Mouse (Mus musculus): ENCODE results near the gene Dpt. TPM values are rescaled to one million over a fixed set of nuclear protein-coding genes. Genes with fewer than 3 reads are reported as not detected.
A peak's percentile ranks its signal among the peaks of the same experiment; 100 is the strongest.

Dpt gene
- 0.15 and 0.20 TPM in 2 replicates for polyA plus RNA-seq (2014; fragmentation: Nextera tagmentation; extraction: Ambion mirVana)

DNA sequence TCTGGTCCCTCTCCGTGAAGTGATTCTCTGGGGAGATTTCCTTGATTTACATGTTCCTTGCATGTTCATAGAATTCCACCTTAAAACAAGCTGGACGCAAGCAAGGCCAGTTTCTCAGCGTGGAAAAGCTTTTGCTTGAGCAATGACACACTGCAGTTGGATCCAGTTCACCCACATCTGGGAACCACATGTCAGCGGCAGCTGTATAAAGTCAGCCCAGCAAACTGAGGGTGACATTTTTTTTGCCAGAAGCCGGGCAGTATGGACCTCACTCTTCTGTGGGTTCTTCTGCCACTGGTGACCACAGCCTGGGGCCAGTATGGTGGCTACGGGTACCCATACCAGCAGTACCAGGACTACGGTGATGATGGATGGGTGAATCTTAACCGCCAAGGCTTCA is at the start of gene Dpt:
Gene Dpt, plus strand, starts transcription at position 174 of the 400 bp plus-strand sequence.
- 69% methylated on average over 8 of the region's 8 CpGs for WGBS
- Histone ChIP-seq H3K4me3 (ENCODE audit: low read depth, low read length) (no peak within 1 kb of the TSS), H3K27me3 (ENCODE audit: control insufficient read depth, insufficient read depth, low read length) (no peaks in the 10 kb centered on the region), H3K4me2 (ENCODE audit: low read depth, low read length) (no peak within 1 kb of the TSS), H3K9me3 (replicated peaks; ENCODE audit: control insufficient read depth, low read length) (no peaks in the 10 kb centered on the region), H3K4me1 (ENCODE audit: control insufficient read depth, insufficient read depth, low read length) (no peaks in the 10 kb centered on the region), H3K9ac (replicated peaks; ENCODE audit: low read length) (no peak within 1 kb of the TSS), H3K36me3 (replicated peaks; ENCODE audit: control insufficient read depth, insufficient read depth, low read depth, low read length) (no peaks in the 10 kb centered on the region), H3K27ac (replicated peaks; ENCODE audit: low read depth, low read length) (no peak within 1 kb of the TSS)
- 0 out of 2 replicates have a peak, but pooled peaks have one; percentile 44 for ATAC-seq (replicated peaks; ENCODE audit: insufficient number of reproducible peaks, low FRiP score, low TSS enrichment, low read depth)
- peak; percentile 50 for DNase-seq (ENCODE audit: low spot score)

DNA sequence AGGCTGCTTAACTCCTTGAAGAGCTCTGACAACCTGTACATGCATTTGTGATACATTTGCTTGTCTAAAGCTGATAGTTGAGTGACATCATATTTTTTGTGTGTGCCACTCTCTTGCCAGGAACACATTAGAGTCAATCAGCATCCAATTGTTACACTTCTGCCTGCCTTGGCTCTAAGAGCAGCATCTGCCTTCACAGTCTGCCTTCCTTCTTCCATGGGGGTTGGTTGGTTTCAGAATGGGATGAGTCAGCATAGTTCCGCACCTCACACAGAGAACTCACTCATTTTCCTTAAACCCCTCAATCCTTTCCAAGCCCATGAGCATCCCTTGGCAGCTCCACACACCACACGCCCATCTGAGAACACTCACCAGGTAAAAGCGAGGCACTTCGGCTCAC is 42.7 kb upstream of the Dpt start:
- Histone ChIP-seq H3K36me3 (replicated peaks; ENCODE audit: control insufficient read depth, insufficient read depth, low read depth, low read length) (no peaks in the 10 kb centered on the region), H3K27ac (replicated peaks; ENCODE audit: low read depth, low read length) (no peak overlapping the region), H3K4me1 (ENCODE audit: control insufficient read depth, insufficient read depth, low read length) (no peaks in the 10 kb centered on the region), H3K27me3 (ENCODE audit: control insufficient read depth, insufficient read depth, low read length) (no peaks in the 10 kb centered on the region), H3K9ac (replicated peaks; ENCODE audit: low read length) (no peak overlapping the region), H3K9me3 (replicated peaks; ENCODE audit: control insufficient read depth, low read length) (no peaks in the 10 kb centered on the region), H3K4me3 (ENCODE audit: low read depth, low read length) (no peak overlapping the region), H3K4me2 (ENCODE audit: low read depth, low read length) (no peak overlapping the region)
- ATAC-seq (replicated peaks; ENCODE audit: insufficient number of reproducible peaks, low FRiP score, low TSS enrichment, low read depth) = no peak
- no peak for DNase-seq (ENCODE audit: low spot score)
- 94% methylated on average over 4 of the region's 4 CpGs for WGBS

GRCm38 (mm10) chr1:164755671-164756070 is 40.8 kb upstream of the Dpt start:
- H3K9me3 ChIP-seq (replicated peaks; ENCODE audit: control insufficient read depth, low read length) = no peaks in the 10 kb centered on the region
- H3K4me3 ChIP-seq (ENCODE audit: low read depth, low read length) = no peak overlapping the region
- DNase-seq (ENCODE audit: low spot score) = no peak
- H3K9ac ChIP-seq (replicated peaks; ENCODE audit: low read length) = no peak overlapping the region
- H3K36me3 ChIP-seq (replicated peaks; ENCODE audit: control insufficient read depth, insufficient read depth, low read depth, low read length) = no peaks in the 10 kb centered on the region
- no peak overlapping the region for H3K27ac ChIP-seq (replicated peaks; ENCODE audit: low read depth, low read length)
- no peaks in the 10 kb centered on the region for H3K27me3 ChIP-seq (ENCODE audit: control insufficient read depth, insufficient read depth, low read length)
- H3K4me1 ChIP-seq (ENCODE audit: control insufficient read depth, insufficient read depth, low read length) = no peaks in the 10 kb centered on the region
- 65% methylated on average over 3 of the region's 3 CpGs for WGBS
- no peak overlapping the region for H3K4me2 ChIP-seq (ENCODE audit: low read depth, low read length)
- ATAC-seq (replicated peaks; ENCODE audit: insufficient number of reproducible peaks, low FRiP score, low TSS enrichment, low read depth) = no peak

DNA sequence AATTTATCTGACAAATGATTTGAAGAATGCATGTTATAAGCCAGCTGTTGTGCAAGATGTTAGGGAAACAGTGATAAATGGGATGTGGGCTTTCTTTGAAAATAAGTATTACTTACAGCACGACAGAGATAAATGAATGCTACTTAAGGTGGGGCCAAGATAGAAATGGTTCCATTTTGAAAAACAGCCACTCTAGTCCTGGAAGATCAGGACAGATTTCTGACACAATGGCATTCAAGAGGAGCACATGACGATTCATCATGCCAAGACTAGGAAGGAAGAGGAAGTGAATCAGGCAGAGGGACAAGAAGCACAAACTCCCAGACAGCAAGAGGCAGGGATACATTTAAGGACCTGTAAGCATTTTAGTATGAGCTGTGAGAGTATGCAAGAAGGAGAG is 39.5 kb upstream of the Dpt start:
- ATAC-seq (replicated peaks; ENCODE audit: insufficient number of reproducible peaks, low FRiP score, low TSS enrichment, low read depth) = no peak
- Histone ChIP-seq H3K4me3 (ENCODE audit: low read depth, low read length) (no peak overlapping the region), H3K9me3 (replicated peaks; ENCODE audit: control insufficient read depth, low read length) (no peaks in the 10 kb centered on the region), H3K4me2 (ENCODE audit: low read depth, low read length) (no peak overlapping the region), H3K27ac (replicated peaks; ENCODE audit: low read depth, low read length) (no peak overlapping the region), H3K4me1 (ENCODE audit: control insufficient read depth, insufficient read depth, low read length) (no peaks in the 10 kb centered on the region), H3K27me3 (ENCODE audit: control insufficient read depth, insufficient read depth, low read length) (no peaks in the 10 kb centered on the region), H3K9ac (replicated peaks; ENCODE audit: low read length) (no peak overlapping the region), H3K36me3 (replicated peaks; ENCODE audit: control insufficient read depth, insufficient read depth, low read depth, low read length) (no peaks in the 10 kb centered on the region)
- DNase-seq (ENCODE audit: low spot score) = no peak
- WGBS = 78% methylated on average over 2 of the region's 2 CpGs

DNA sequence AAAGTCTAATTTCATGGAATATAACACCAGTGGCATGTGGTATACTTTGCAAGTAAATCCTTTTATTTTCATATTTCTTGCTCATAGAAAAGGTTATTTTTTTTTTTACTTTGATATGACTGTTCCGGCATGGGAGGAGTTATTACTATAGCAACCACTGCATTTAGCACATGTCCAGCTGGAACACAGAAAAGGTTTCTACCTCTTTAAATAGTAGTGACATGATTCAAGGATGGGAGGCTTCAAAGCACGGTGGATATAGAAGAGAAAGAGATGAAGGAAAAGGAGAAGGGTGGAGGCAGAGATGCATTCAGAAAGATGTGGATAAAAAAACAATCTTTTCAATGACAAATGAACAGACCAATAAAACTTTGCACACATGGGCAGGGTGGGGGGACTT is 38.0 kb upstream of the Dpt start:
- no peaks in the 10 kb centered on the region for H3K27me3 ChIP-seq (ENCODE audit: control insufficient read depth, insufficient read depth, low read length)
- no peaks in the 10 kb centered on the region for H3K9me3 ChIP-seq (replicated peaks; ENCODE audit: control insufficient read depth, low read length)
- no peaks in the 10 kb centered on the region for H3K4me1 ChIP-seq (ENCODE audit: control insufficient read depth, insufficient read depth, low read length)
- no peak overlapping the region for H3K4me2 ChIP-seq (ENCODE audit: low read depth, low read length)
- no peak overlapping the region for H3K4me3 ChIP-seq (ENCODE audit: low read depth, low read length)
- 79% methylated on average over 2 of the region's 2 CpGs for WGBS
- H3K27ac ChIP-seq (replicated peaks; ENCODE audit: low read depth, low read length) = no peak overlapping the region
- ATAC-seq (replicated peaks; ENCODE audit: insufficient number of reproducible peaks, low FRiP score, low TSS enrichment, low read depth) = no peak
- H3K9ac ChIP-seq (replicated peaks; ENCODE audit: low read length) = no peak overlapping the region
- DNase-seq (ENCODE audit: low spot score) = no peak
- no peaks in the 10 kb centered on the region for H3K36me3 ChIP-seq (replicated peaks; ENCODE audit: control insufficient read depth, insufficient read depth, low read depth, low read length)

GRCm38 (mm10) chr1:164762276-164762675 is 34.2 kb upstream of the Dpt start:
- no peak overlapping the region for H3K4me3 ChIP-seq (ENCODE audit: low read depth, low read length)
- H3K27ac ChIP-seq (replicated peaks; ENCODE audit: low read depth, low read length) = no peak overlapping the region
- no peaks in the 10 kb centered on the region for H3K4me1 ChIP-seq (ENCODE audit: control insufficient read depth, insufficient read depth, low read length)
- no peaks in the 10 kb centered on the region for H3K9me3 ChIP-seq (replicated peaks; ENCODE audit: control insufficient read depth, low read length)
- ATAC-seq (replicated peaks; ENCODE audit: insufficient number of reproducible peaks, low FRiP score, low TSS enrichment, low read depth) (no peak), DNase-seq (ENCODE audit: low spot score) (peak; percentile 7)
- H3K9ac ChIP-seq (replicated peaks; ENCODE audit: low read length) = no peak overlapping the region
- no peaks in the 10 kb centered on the region for H3K36me3 ChIP-seq (replicated peaks; ENCODE audit: control insufficient read depth, insufficient read depth, low read depth, low read length)
- no peaks in the 10 kb centered on the region for H3K27me3 ChIP-seq (ENCODE audit: control insufficient read depth, insufficient read depth, low read length)
- 70% methylated on average over 2 of the region's 2 CpGs for WGBS
- no peak overlapping the region for H3K4me2 ChIP-seq (ENCODE audit: low read depth, low read length)

DNA sequence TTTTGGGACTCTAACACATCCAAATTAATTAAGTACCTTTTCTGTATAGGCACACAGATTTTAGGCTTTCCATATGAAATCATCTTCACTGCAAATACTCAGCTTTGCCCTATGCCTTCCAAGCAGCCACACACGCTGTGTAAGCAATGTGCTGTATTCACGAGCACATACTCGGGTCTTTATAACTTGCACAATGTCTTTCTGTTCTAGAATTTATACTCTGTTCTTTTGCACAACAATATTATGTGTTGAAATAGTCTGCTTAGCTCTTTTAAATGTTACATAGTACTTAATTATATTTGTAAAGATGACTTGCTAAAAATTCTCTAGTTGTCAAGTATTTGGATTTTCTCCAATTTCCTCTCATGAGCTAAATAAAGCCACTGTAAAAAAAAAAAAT is 29.8 kb upstream of the Dpt start:
- no peaks in the 10 kb centered on the region for H3K9me3 ChIP-seq (replicated peaks; ENCODE audit: control insufficient read depth, low read length)
- no peak for ATAC-seq (replicated peaks; ENCODE audit: insufficient number of reproducible peaks, low FRiP score, low TSS enrichment, low read depth)
- 87% methylated on average over 3 of the region's 3 CpGs for WGBS

DNA sequence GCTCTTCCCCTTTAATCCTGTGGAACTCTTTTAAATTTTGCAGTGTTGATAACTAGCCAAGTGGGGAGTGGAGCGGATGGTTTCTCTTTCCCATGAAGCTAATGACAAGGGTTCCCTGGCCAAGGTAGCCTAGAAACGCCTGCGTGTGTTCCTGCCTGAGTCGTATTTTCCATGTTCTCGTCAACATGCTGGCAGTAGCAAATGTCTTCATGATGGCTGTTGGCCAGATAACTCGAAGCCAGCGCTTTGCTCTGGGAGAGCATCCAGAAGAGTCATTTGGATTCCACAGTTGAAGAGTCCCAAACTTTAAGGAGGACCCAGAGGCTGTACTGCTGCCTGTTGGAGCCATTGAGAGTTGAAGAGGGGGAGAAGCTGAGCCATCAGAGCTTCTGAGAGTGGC is 25.8 kb upstream of the Dpt start:
- H3K4me1 ChIP-seq (ENCODE audit: control insufficient read depth, insufficient read depth, low read length) = no peaks in the 10 kb centered on the region
- H3K27me3 ChIP-seq (ENCODE audit: control insufficient read depth, insufficient read depth, low read length) = no peaks in the 10 kb centered on the region
- no peak overlapping the region for H3K4me2 ChIP-seq (ENCODE audit: low read depth, low read length)
- no peak overlapping the region for H3K9ac ChIP-seq (replicated peaks; ENCODE audit: low read length)
- H3K4me3 ChIP-seq (ENCODE audit: low read depth, low read length) = no peak overlapping the region
- no peak for ATAC-seq (replicated peaks; ENCODE audit: insufficient number of reproducible peaks, low FRiP score, low TSS enrichment, low read depth)
- no peak for DNase-seq (ENCODE audit: low spot score)
- H3K27ac ChIP-seq (replicated peaks; ENCODE audit: low read depth, low read length) = no peak overlapping the region
- WGBS = 93% methylated on average over 7 of the region's 7 CpGs
- 0 out of 2 replicates have a peak, but pooled peaks cover 3% of the 10 kb centered on the region for H3K9me3 ChIP-seq (replicated peaks; ENCODE audit: control insufficient read depth, low read length)
- no peaks in the 10 kb centered on the region for H3K36me3 ChIP-seq (replicated peaks; ENCODE audit: control insufficient read depth, insufficient read depth, low read depth, low read length)

More for the DNA sequence above, 29.8 kb upstream of the Dpt start:
- no peak for DNase-seq (ENCODE audit: low spot score)
- H3K4me3 ChIP-seq (ENCODE audit: low read depth, low read length) = no peak overlapping the region
- no peak overlapping the region for H3K9ac ChIP-seq (replicated peaks; ENCODE audit: low read length)
- no peaks in the 10 kb centered on the region for H3K4me1 ChIP-seq (ENCODE audit: control insufficient read depth, insufficient read depth, low read length)
- H3K36me3 ChIP-seq (replicated peaks; ENCODE audit: control insufficient read depth, insufficient read depth, low read depth, low read length) = no peaks in the 10 kb centered on the region
- no peak overlapping the region for H3K27ac ChIP-seq (replicated peaks; ENCODE audit: low read depth, low read length)
- no peak overlapping the region for H3K4me2 ChIP-seq (ENCODE audit: low read depth, low read length)
- no peaks in the 10 kb centered on the region for H3K27me3 ChIP-seq (ENCODE audit: control insufficient read depth, insufficient read depth, low read length)
